Mouse (Mus musculus) midbrain, embryonic 12.5 days (tissue): ENCODE data around the gene Ptprm. TPM values are rescaled to one million over a fixed set of nuclear protein-coding genes. Genes with fewer than 3 reads are reported as not detected.

Experiments used
- ATAC-seq: fragments of 200-750 bp; cut with Nextera tagmentation; 2 replicates; pipeline ENCODE4 v1.8.0; 2017; ENCODE audit warnings: low read depth, moderate TSS enrichment, moderate library complexity; ENCODE audit not compliant: low FRiP score
- H3K27ac ChIP-seq: fragments of 300-500 bp; sonication (generic); replicated peaks from 2 replicates; pipeline ENCODE4 v1.5.1; 2016; ENCODE audit warnings: mild to moderate bottlenecking
- H3K27me3 ChIP-seq: fragments of 300-500 bp; sonication (generic); 2 replicates; pipeline ENCODE4 v1.6.1; 2016; ENCODE audit warnings: mild to moderate bottlenecking
- H3K36me3 ChIP-seq: fragments of 300-500 bp; sonication (generic); 2 replicates; pipeline ENCODE4 v1.6.1; 2016
- H3K4me1 ChIP-seq: fragments of 300-500 bp; sonication (generic); 2 replicates; pipeline ENCODE4 v1.6.1; 2016
- H3K4me2 ChIP-seq: fragments of 300-500 bp; sonication (generic); replicated peaks from 2 replicates; pipeline ENCODE4 v1.6.1; 2016; ENCODE audit warnings: mild to moderate bottlenecking, moderate library complexity
- H3K4me3 ChIP-seq: fragments of 300-500 bp; sonication (generic); 2 replicates; pipeline ENCODE4 v1.5.1; 2016; ENCODE audit warnings: mild to moderate bottlenecking
- H3K9ac ChIP-seq: fragments of 300-500 bp; sonication (generic); replicated peaks from 2 replicates; pipeline ENCODE4 v1.6.1; 2016; ENCODE audit warnings: mild to moderate bottlenecking, moderate library complexity
- H3K9me3 ChIP-seq: fragments of 300-500 bp; sonication (generic); 2 replicates; pipeline ENCODE4 v1.6.1; 2016; ENCODE audit warnings: mild to moderate bottlenecking
- WGBS: fragments of 180-500 bp; shearing (Covaris S2); methylation state at CpG from one replicate; pipeline ENCODE4 v1.1.7; 2016; 5-methylcytosine and 5-hydroxymethylcytosine counted together
- polyA plus RNA-seq: library from polyadenylated mRNA; unstranded; fragments of >200 nt; fragmentation: Nextera tagmentation; extraction: Ambion mirVana; gene quantifications from 2 replicates; pipeline ENCODE4 v1.2.1, GENCODE M21; 2016

Gene Ptprm
- polyA plus RNA-seq, 1 experiment from 2014 or later = 11.8 TPM

DNA sequence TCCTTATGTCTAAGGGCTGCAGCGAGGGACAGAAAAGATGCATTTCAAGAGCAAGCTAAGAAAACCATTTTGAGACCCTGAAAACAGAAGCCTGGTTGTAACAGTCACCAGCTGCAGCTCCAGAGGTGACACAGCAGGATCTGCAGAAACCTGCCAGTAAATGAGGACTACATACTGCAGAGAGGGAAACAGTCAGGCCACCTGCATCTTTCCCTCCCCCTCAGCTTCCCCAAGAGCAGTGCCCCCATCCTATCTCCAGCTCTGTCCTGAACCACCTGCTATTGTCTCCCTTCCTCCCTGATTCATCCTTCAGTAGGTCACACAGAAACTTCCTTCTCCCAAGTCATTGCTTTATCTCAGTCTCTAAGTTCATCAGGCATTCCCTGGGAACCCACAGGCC is 274.7 kb downstream of the Ptprm start:
- no peak overlapping the region for H3K9ac ChIP-seq
- H3K9me3 ChIP-seq = no peaks in the 10 kb centered on the region
- no peak for ATAC-seq
- no peak overlapping the region for H3K4me3 ChIP-seq
- H3K36me3 ChIP-seq = no peaks in the 10 kb centered on the region
- 82% methylated on average over 1 of the region's 1 CpGs for WGBS
- H3K27me3 ChIP-seq = no peaks in the 10 kb centered on the region
- H3K27ac ChIP-seq = no peak overlapping the region
- H3K4me1 ChIP-seq = no peaks in the 10 kb centered on the region; the same call in 1 of the 2 replicates
- no peak overlapping the region for H3K4me2 ChIP-seq

DNA sequence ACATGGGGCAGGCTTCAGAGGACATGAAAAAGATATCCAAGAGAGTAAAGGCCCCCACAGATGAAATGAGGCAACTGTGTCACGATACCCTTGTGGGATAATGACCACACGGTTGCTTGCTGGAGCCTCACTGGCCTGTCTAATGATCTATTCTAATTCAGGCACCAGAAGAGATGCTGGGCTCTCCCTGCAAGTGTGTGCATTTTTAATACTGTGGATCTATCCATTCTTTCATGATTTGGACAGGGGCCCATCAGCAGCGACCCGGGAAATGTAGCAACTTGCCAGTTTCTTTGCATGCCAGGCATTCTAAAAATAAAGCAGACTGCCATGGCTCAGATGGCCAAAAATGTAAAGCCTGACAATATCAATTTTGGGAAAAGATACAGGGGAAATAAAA is 280.7 kb downstream of the Ptprm start:
- Histone ChIP-seq H3K4me2 (no peak overlapping the region), H3K4me1 (peaks cover 5% of the 10 kb centered on the region; the same call in 1 of the 2 replicates), H3K9me3 (no peaks in the 10 kb centered on the region), H3K36me3 (no peaks in the 10 kb centered on the region), H3K27ac (0 out of 2 replicates have a peak overlapping the region, but pooled peaks have one; percentile 30), H3K9ac (no peak overlapping the region), H3K4me3 (no peak overlapping the region), H3K27me3 (no peaks in the 10 kb centered on the region)
- 70% methylated on average over 4 of the region's 4 CpGs for WGBS
- ATAC-seq = no peak

DNA sequence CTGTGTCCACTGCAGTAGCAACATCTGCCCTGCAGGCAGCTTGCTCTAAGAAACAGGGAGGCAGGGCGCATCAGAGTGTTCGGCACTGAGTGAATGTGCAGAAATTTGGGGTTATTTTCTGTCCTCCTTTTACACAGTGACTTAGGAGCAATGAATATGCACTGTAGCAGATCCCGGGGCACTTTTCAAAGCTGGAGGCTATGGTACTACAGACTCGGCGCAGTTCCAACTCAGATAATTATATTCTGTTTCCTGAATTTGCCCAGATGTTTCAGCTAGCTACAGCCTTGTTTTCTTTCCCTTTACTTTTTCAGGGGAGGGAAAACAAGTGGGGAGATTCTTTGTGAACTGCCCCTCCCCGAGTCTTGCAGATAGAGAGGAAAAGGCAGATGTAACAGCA is 281.1 kb downstream of the Ptprm start:
- Histone ChIP-seq H3K4me3 (no peak overlapping the region), H3K27me3 (no peaks in the 10 kb centered on the region), H3K9me3 (no peaks in the 10 kb centered on the region), H3K9ac (no peak overlapping the region), H3K27ac (0 out of 2 replicates have a peak overlapping the region, but pooled peaks have one; percentile 30), H3K4me2 (no peak overlapping the region), H3K4me1 (peaks cover 5% of the 10 kb centered on the region; the same call in 1 of the 2 replicates), H3K36me3 (no peaks in the 10 kb centered on the region)
- ATAC-seq = no peak
- 87% methylated on average over 6 of the region's 6 CpGs for WGBS

DNA sequence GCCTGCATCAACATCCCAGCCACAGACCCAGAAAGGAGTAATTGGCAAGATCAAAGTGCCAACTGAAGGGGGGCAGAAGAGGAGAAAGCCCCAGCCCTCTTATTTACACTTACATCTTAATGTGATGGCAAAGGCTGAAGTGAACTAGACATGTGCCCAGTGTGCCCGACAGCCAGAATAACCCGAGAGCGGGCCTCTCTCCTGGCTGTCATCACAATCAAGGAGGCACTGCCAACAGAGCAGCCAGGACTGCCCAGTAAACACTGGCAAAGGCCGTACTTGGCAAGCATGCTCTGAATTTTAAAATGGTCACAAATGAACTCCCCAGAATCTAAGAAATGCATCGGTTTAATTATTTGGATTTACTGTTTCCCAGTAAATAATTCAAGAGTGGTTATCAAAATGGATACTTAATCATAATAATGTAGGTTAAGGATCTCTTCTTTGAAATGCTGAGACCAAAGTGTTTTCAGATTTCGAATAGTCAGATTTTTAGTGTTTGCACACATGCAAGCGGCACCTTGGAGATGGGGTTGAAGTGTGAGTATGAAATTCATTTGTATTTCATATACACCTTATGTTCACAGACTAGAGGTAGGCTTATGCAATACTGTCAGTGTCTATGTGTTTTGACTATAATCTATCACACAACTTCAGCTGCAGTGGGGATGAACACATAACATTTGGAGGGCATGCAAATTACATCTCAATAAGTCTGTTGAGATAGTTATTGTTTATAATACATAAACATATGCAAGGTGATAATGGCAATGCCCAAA is 282.8 kb downstream of the Ptprm start:
- Histone ChIP-seq H3K9me3 (no peaks in the 10 kb centered on the region), H3K27me3 (no peaks in the 10 kb centered on the region), H3K9ac (no peak overlapping the region), H3K4me2 (no peak overlapping the region), H3K4me3 (no peak overlapping the region), H3K36me3 (no peaks in the 10 kb centered on the region), H3K27ac (no peak overlapping the region), H3K4me1 (peaks cover 5% of the 10 kb centered on the region; the same call in 1 of the 2 replicates)
- 75% methylated on average over 7 of the region's 7 CpGs for WGBS
- ATAC-seq = no peak

DNA sequence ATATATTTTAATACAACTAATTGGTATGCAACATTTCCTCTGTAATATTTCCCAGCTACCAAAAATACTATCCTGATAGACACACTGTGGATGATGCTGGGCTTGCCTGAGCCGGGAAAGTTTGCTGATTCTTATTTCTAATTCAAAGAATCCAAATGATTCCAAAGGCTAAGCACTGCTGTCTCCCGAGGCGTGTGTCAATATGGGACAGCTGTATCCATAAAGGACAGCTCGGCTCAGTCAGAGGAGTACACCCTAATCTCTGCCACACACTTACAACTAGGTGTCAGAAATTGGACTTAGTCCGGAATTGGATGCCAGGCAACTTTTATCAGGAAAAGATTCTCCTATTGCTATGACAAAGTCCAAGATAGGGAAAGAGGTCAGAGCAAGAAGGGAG is 290.6 kb downstream of the Ptprm start:
- Histone ChIP-seq H3K27ac (no peak overlapping the region), H3K27me3 (no peaks in the 10 kb centered on the region), H3K9ac (no peak overlapping the region), H3K4me1 (no peaks in the 10 kb centered on the region), H3K4me2 (no peak overlapping the region), H3K4me3 (no peak overlapping the region), H3K9me3 (no peaks in the 10 kb centered on the region), H3K36me3 (no peaks in the 10 kb centered on the region)
- WGBS = 77% methylated on average over 5 of the region's 5 CpGs
- ATAC-seq = no peak

DNA sequence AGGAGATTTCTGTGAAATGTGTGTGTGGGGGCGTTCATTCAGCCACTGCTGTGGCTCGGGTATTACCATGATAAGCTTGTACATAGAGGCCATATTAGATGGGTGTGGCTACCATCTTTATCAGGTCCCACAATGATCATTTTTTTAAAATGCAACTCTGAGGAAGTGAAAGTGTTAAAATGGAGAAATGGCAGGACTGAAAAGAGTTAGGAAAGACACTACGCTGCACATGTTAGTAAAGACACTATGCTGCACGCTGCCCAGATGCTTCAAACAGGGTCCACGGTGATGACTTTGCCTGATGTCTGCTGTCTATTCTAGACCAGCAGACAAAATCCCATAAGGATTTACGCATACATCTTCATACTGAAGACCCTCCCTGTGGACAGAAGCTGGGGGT is 298.6 kb downstream of the Ptprm start:
- WGBS = 92% methylated on average over 6 of the region's 6 CpGs
- peaks cover 15% of the 10 kb centered on the region for H3K4me1 ChIP-seq

DNA sequence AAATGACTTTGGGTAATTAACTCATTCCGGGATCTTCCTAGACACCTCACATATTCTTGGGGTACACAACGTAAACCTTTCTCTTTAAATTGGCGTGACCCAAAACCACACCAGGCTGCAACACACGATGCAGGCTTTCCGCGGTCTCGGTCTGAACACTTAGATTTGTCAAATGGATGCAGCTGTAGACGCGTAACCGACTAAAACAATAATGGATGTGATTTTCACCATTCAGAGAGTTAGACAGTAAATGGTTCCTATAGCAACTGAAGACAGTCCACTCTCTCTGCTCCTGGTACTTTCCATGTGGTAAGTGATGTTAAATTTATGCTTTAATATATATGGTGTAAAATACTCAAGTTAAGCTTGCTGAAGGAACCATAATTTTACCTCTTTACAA is 300.1 kb downstream of the Ptprm start:
- Histone ChIP-seq H3K36me3 (no peaks in the 10 kb centered on the region), H3K9me3 (no peaks in the 10 kb centered on the region), H3K4me1 (peaks cover 15% of the 10 kb centered on the region), H3K4me2 (no peak overlapping the region), H3K4me3 (no peak overlapping the region), H3K27me3 (no peaks in the 10 kb centered on the region), H3K27ac (no peak overlapping the region), H3K9ac (no peak overlapping the region)
- 89% methylated on average over 10 of the region's 10 CpGs for WGBS
- ATAC-seq = no peak

More for the DNA sequence above, 298.6 kb downstream of the Ptprm start:
- ATAC-seq = no peak
- Histone ChIP-seq H3K9ac (no peak overlapping the region), H3K4me2 (no peak overlapping the region), H3K4me3 (no peak overlapping the region), H3K27ac (no peak overlapping the region), H3K9me3 (no peaks in the 10 kb centered on the region), H3K27me3 (no peaks in the 10 kb centered on the region), H3K36me3 (no peaks in the 10 kb centered on the region)

DNA sequence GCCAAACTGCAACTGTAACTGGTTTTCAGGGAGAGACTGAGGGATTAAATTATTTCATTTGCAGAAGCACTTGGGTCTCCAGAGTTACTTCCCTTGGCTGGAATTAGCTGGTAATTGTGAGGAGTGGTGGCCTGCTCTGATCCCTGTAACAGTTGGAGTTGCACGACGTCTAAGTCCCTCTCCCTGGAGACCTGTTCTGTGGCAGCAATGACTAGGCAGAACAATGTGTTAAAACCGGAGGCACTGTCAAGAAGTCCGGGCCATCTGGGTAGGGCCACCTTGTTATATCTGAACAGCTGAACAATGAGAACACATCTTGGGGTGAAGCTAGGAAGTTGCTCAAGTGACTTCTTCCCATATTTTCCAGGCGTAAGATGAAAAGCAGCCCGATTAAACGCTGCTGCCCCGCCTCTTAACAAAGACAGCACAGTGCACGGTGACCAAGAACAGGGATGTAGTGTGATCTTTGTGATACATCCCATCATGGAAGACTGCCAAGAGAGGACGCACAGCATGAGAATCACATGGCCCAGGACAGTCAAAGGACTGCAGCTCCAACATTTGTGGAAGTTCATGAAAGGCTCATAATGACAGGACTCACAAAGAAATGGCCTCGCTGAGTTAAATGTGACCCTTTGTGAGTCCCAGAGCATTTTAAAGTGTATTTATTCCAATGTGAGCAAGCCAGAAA is 301.5 kb downstream of the Ptprm start:
- 68% methylated on average over 11 of the region's 11 CpGs for WGBS
- ATAC-seq = no peak

DNA sequence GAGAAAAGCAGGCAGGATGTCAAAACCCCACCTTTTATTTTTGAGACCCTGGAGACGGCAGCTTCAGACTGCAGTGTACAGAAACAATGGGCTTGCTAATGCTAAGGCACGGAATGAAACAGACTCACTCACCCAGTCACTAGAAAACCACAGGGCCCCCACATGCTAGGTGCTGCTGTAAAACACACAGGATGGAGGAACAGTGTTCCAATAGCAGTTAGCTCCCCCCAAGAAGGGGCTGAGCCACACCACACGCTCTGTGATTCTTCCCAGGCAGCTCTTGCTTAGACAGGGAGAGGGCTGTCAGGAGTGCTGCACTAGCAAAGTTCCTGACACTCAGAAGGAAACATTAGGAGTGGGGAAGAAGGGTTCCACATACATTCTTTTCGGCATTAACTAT is 306.6 kb downstream of the Ptprm start:
- Histone ChIP-seq H3K9me3 (no peaks in the 10 kb centered on the region), H3K9ac (0 out of 2 replicates have a peak overlapping the region, but pooled peaks have one; percentile 12), H3K4me2 (peak overlapping the region; percentile 25), H3K4me3 (no peak overlapping the region), H3K36me3 (no peaks in the 10 kb centered on the region), H3K27me3 (no peaks in the 10 kb centered on the region), H3K4me1 (peaks cover 7% of the 10 kb centered on the region), H3K27ac (no peak overlapping the region)
- no peak for ATAC-seq
- 39% methylated on average over 4 of the region's 4 CpGs for WGBS

More for the DNA sequence above, 301.5 kb downstream of the Ptprm start:
- Histone ChIP-seq H3K4me1 (peaks cover 16% of the 10 kb centered on the region), H3K9ac (no peak overlapping the region), H3K36me3 (no peaks in the 10 kb centered on the region), H3K9me3 (no peaks in the 10 kb centered on the region), H3K4me3 (no peak overlapping the region), H3K27ac (no peak overlapping the region), H3K27me3 (no peaks in the 10 kb centered on the region), H3K4me2 (no peak overlapping the region)

DNA sequence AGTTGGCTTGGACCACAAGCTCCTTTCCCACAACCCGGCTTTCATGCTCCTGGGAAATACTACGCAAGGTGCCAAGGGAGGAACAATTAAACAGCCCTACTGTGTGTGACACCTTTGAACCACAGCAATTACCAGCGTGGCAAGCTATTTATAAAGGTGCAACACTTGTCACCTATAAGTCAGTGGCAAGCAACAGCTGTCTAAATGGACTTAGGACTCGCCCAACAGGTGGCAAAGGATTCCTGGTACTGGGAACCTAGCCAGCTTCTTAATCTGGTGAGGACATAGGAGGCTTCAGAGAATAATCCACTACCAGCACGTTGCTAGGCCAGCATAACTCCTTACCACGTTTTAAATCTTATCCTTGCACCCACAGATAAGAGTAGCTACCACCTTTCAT is 315.7 kb downstream of the Ptprm start:
- no peaks in the 10 kb centered on the region for H3K4me1 ChIP-seq
- no peaks in the 10 kb centered on the region for H3K9me3 ChIP-seq
- no peaks in the 10 kb centered on the region for H3K27me3 ChIP-seq
- ATAC-seq = no peak
- no peak overlapping the region for H3K4me3 ChIP-seq
- 87% methylated on average over 6 of the region's 6 CpGs for WGBS
- H3K36me3 ChIP-seq = peaks cover 5% of the 10 kb centered on the region; the same call in 1 of the 2 replicates
- no peak overlapping the region for H3K4me2 ChIP-seq
- H3K9ac ChIP-seq = no peak overlapping the region
- no peak overlapping the region for H3K27ac ChIP-seq

DNA sequence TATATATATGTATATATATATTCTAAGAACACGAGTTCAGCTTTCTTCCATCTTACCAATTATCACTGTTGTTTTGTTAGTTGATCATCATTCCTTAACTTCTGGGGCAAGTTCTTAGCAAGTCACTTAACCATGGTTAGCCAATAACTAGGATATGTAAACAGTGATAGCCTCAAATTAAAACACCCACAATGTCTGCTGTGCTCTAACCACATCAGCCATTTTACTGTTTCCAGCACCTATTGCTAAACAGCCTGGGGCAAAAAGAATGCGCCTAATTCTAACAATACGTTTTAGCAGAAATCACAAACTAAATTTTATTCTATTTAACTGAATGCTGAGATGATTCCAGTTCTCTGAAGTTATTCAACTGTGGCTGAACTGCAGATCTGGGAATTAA is 320.7 kb downstream of the Ptprm start:
- H3K9ac ChIP-seq = no peak overlapping the region
- no peak overlapping the region for H3K27ac ChIP-seq
- H3K9me3 ChIP-seq = no peaks in the 10 kb centered on the region
- no peaks in the 10 kb centered on the region for H3K27me3 ChIP-seq
- no peaks in the 10 kb centered on the region for H3K4me1 ChIP-seq
- no peak overlapping the region for H3K4me2 ChIP-seq
- 94% methylated on average over 3 of the region's 3 CpGs for WGBS
- no peaks in the 10 kb centered on the region for H3K36me3 ChIP-seq
- ATAC-seq = no peak
- H3K4me3 ChIP-seq = no peak overlapping the region

DNA sequence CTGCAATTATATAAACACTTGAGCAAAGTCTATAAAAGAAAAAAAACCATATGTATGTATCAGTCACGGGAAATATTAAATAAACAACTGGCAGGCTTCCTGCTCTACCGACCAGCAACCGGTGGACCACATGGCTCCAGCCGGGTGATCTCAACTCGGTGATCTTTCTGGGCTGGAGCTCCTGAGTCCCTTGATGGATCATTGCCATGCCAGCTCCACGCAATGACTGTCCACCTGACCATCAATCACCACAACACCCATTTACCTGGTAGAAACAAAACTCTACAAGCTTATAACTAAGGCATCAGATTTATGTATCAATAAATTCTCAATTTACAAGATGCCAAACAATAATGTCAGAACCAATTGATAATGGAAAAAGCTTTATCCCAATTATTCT is 322.2 kb downstream of the Ptprm start:
- ATAC-seq = no peak
- Histone ChIP-seq H3K27ac (no peak overlapping the region), H3K4me2 (no peak overlapping the region), H3K4me1 (no peaks in the 10 kb centered on the region), H3K27me3 (no peaks in the 10 kb centered on the region), H3K4me3 (no peak overlapping the region), H3K9me3 (no peaks in the 10 kb centered on the region), H3K36me3 (no peaks in the 10 kb centered on the region), H3K9ac (no peak overlapping the region)
- WGBS = 85% methylated on average over 6 of the region's 6 CpGs
